Mouse (Mus musculus) gastrocnemius, adult 8-10 months (tissue): ENCODE data around the gene Dcdc2a. TPM values are rescaled to one million over a fixed set of nuclear protein-coding genes. Genes with fewer than 3 reads are reported as not detected.

ENCODE experiments used
- DNase-seq, 2 experiments: peaks; one replicate each; pipeline ENCODE4 v3.0.0; 2022; ENCODE audit warnings: low spot score in 2 of 2
- total RNA-seq, 4 experiments: library from RNA; stranded (reverse); gene quantifications; 2 replicates each; pipeline ENCODE4 v1.2.4; 2022

The Dcdc2a gene
- total RNA-seq, 4 experiments from 2014 or later: 0.15 to 1.2 (median 0.28) TPM

- DNase-seq: no peak
Measured at GRCm38 (mm10) chr13:25094381-25094780, 38.6 kb downstream of the Dcdc2a start.

- no peak for DNase-seq
Measured at GRCm38 (mm10) chr13:25097348-25097747, 41.5 kb downstream of the Dcdc2a start.

GRCm38 (mm10) chr13:25098578-25098977 is 42.8 kb downstream of the Dcdc2a start:
- DNase-seq: no peak

GRCm38 (mm10) chr13:25099508-25099907 is 43.7 kb downstream of the Dcdc2a start:
- DNase-seq: no peak

- no peak for DNase-seq
Measured at GRCm38 (mm10) chr13:25100581-25100980, 44.8 kb downstream of the Dcdc2a start.

- DNase-seq: no peak
Measured at GRCm38 (mm10) chr13:25105671-25106070, 49.9 kb downstream of the Dcdc2a start.

GRCm38 (mm10) chr13:25106740-25107139 is 50.9 kb downstream of the Dcdc2a start:
- no peak for DNase-seq

- no peak for DNase-seq
Measured at GRCm38 (mm10) chr13:25108353-25108752, 52.5 kb downstream of the Dcdc2a start.

- DNase-seq: no peak
Measured at GRCm38 (mm10) chr13:25110592-25111095, 54.8 kb downstream of the Dcdc2a start.

GRCm38 (mm10) chr13:25115429-25115881 is 59.7 kb downstream of the Dcdc2a start:
- DNase-seq: no peak

- no peak for DNase-seq
Measured at GRCm38 (mm10) chr13:25115971-25116370, 60.2 kb downstream of the Dcdc2a start.

- no peak for DNase-seq
Measured at GRCm38 (mm10) chr13:25122740-25123335, 67.0 kb downstream of the Dcdc2a start.

GRCm38 (mm10) chr13:25127216-25127615 is 71.4 kb downstream of the Dcdc2a start:
- DNase-seq: no peak

GRCm38 (mm10) chr13:25127806-25128205 is 72.0 kb downstream of the Dcdc2a start:
- DNase-seq: no peak

- no peak for DNase-seq
Measured at GRCm38 (mm10) chr13:25128766-25129165, 73.0 kb downstream of the Dcdc2a start.

GRCm38 (mm10) chr13:25143066-25143465 is 87.3 kb downstream of the Dcdc2a start:
- DNase-seq: no peak

- no peak for DNase-seq
Measured at GRCm38 (mm10) chr13:25144093-25144492, 88.3 kb downstream of the Dcdc2a start.

GRCm38 (mm10) chr13:25146232-25146631 is 90.4 kb downstream of the Dcdc2a start:
- no peak for DNase-seq

GRCm38 (mm10) chr13:25150154-25150781 is 94.5 kb downstream of the Dcdc2a start:
- no peak for DNase-seq

GRCm38 (mm10) chr13:25150861-25151260 is 95.1 kb downstream of the Dcdc2a start:
- no peak for DNase-seq

GRCm38 (mm10) chr13:25159917-25160316 is 104.1 kb downstream of the Dcdc2a start:
- DNase-seq: no peak

GRCm38 (mm10) chr13:25160804-25161203 is 105.0 kb downstream of the Dcdc2a start:
- DNase-seq: no peak

- DNase-seq: no peak
Measured at GRCm38 (mm10) chr13:25162594-25162993, 106.8 kb downstream of the Dcdc2a start.
